Mouse (Mus musculus): ENCODE measurements around the gene Clpb. TPM values are rescaled to one million over a fixed set of nuclear protein-coding genes. Genes with fewer than 3 reads are reported as not detected.

The Clpb gene
- 27.3 TPM for polyA plus RNA-seq (2017; shearing (Covaris generic))

DNA sequence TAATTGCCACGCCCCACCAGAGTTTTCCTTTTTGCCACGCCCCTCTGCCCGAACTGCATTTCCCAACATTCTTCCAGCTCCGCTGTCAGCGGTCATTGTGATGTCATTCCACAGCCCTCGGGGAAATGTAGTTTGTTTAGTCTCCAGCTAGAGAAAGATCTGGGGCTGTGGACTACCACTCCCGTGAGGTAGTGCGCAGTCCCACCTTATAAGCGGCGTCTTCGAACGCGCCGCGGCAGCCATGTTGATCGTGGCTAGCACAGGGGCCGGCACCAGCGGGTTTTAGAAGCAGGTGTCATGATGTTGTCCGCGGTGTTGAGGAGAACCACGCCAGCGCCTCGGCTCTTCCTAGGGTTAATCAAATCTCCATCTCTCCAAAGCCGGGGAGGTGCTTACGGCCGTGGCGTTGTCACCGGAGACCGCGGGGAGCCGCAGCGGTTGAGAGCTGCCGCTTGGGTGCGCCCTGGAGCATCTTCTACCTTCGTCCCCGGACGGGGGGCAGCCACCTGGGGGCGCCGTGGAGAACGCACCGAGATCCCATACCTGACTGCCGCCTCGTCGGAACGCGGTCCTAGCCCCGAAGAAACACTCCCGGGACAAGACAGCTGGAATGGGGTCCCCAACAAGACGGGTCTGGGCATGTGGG, at the start of gene Clpb:
TSS of gene Clpb (plus strand) at position 120 of the 646 bp plus-strand sequence.

GRCm38 (mm10) chr7:101817861-101818401, 154.5 kb downstream of the Clpb start, which contains the start of gene Phox2a:
Gene Phox2a, plus strand, starts transcription at chr7:101818313.

DNA sequence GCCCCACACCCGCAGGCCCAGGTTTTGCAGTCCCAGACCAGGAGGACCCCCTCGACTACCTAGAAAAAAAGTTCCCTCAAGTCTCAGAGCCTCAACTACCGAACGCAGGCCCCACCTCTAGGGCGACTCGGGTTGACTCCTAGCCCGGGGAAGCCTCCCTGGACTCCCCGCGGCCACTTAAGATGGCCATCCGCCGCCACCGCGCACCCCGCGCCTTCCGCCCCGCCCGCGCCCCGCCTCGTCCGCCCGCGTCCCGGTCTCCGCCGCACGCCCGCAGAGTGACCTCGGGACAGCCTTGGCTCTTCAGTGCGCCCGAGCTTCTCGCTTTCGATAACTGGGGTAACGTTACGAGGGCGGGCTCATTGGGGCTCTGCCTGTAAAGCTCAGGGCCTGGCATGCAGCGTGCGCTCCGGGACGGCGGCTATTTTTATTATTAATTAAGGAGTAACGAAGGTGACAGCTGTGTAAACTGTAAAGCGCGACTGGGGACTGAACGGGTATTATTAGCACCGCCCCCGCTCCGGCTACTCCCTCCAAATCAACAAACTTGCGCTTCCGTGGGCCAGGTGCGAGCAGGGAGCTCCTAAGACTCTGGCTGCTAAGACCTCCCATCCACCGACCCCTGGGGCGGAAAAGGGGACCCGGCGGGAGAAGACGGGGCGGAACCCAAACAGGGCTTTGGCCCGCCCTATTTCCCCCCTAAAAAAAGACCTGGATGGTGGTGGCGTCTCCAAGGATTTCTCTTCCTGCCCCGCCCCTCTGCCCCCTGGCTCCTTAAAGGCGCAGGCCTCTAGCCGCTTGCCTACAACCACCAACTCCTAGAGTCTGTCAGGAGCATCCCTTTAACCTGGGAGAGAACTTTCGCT, 174.4 kb downstream of the Clpb start, which contains the start of gene Inppl1:
TSS of gene Inppl1 (minus strand) at position 624 of the 866 bp plus-strand sequence.

Other genes with a start within 250 kb of the Clpb start
- gene Pde2a, start 241.9 kb upstream of the Clpb start, polyA plus RNA-seq (2017; shearing (Covaris generic)), result 19.7 TPM
- gene Art2b, start 78.0 kb upstream of the Clpb start, polyA plus RNA-seq (2017; shearing (Covaris generic)), result 274 TPM
- gene Phox2a, start 154.7 kb downstream of the Clpb start, polyA plus RNA-seq (2017; shearing (Covaris generic)), result not detected
- gene Inppl1, start 174.6 kb downstream of the Clpb start, polyA plus RNA-seq (2017; shearing (Covaris generic)), result 8.6 TPM
- gene Folr2, start 193.6 kb downstream of the Clpb start, polyA plus RNA-seq (2017; shearing (Covaris generic)), result not detected
- gene Anapc15, start 200.1 kb downstream of the Clpb start, polyA plus RNA-seq (2017; shearing (Covaris generic)), result 46.1 TPM
- gene Folr1, start 207.2 kb downstream of the Clpb start, polyA plus RNA-seq (2017; shearing (Covaris generic)), result not detected
- gene Lamtor1, start 242.3 kb downstream of the Clpb start, polyA plus RNA-seq (2017; shearing (Covaris generic)), result 149 TPM
- gene Tomt, start 242.7 kb downstream of the Clpb start, polyA plus RNA-seq (2017; shearing (Covaris generic)), result 0.64 TPM